Mouse (Mus musculus) ES-Bruce4 (cell line): Measurements from ENCODE around the gene Btbd2.

Experiments used
- CTCF ChIP-seq: IDR thresholded peaks from one replicate; pipeline ENCODE4 v1.8.1; 2011; ENCODE audit warnings: low read depth, low read length
- EP300 ChIP-seq: IDR thresholded peaks from 2 replicates; pipeline ENCODE4 v1.6.1; 2011; ENCODE audit warnings: low read depth, low read length; ENCODE audit not compliant: insufficient read depth
- POLR2A ChIP-seq: IDR thresholded peaks from one replicate; pipeline ENCODE4 v1.8.1; 2011; ENCODE audit warnings: low read length; ENCODE audit not compliant: insufficient read depth

- TF ChIP-seq CTCF (no peak), POLR2A (no peak), EP300 (no peak)
Measured at GRCm38 (mm10) chr10:80620365-80620764, 36.5 kb downstream of the Btbd2 start.
